Mouse (Mus musculus) lung, postnatal 25 days (tissue): ENCODE data around the gene Ccdc12.
"Not testable (repeated sequence)": the region's sequence is repeated elsewhere in the genome, so short reads cannot be mapped to it uniquely, and the experiment has no call there.

Source experiments
- DNase-seq: peaks from one replicate; pipeline ENCODE4 v3.0.0; 2022; ENCODE audit warnings: low spot score

The Ccdc12 gene

DNA sequence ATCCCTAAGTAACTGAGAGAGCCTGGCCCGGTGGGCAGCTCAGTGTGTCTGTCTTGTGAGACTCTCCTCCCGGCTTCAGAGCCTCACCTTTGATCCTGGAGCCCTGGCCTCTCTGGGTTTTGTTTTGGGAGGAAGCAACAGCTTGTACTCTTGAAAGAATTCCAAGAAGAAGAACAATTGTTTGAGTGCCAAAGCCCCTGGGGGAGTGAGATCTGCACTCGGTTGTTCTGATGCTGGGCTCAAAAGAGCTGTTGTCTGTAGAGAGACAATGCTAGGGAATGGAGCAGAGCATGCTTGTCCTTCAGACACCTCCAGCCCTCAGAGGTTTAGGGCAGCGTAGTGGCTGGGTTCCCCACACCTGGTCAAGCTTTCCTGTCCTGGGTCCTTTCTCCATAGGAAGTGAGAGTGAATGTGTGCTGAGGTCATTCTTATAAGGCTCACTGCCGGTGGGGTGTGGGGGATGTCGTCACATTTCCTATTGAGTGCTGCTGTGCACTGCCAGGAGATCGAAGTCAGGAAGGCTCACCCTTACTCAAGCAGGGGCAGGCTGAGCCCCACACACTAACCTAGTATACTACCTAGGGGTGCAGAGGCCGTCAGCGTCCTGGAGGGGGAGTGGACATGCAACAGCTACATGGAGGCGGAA lies 16.9 kb downstream of the Ccdc12 start:
- no peak for DNase-seq

DNA sequence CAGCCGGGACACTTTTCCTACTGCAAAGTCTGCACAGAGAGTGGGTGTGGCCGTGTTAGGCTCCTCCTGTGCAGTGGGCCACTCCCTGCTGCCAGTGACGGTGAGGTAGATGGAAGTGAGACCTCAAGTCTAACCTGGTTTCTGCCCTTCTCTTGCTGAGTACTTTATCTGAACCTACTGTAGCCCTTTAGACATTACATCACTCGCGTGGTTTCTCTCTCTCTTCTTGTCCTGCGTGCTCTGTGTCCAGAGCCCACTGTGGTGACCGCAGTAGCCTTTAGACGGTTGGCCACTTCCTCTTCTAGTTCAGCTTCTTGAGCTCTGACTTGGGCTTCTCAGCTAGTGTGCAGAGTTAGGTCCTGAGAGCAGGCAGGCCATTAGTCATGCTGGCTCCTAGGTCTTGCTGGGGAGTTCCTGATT lies 20.2 kb downstream of the Ccdc12 start:
- DNase-seq = peak; percentile 67

DNA sequence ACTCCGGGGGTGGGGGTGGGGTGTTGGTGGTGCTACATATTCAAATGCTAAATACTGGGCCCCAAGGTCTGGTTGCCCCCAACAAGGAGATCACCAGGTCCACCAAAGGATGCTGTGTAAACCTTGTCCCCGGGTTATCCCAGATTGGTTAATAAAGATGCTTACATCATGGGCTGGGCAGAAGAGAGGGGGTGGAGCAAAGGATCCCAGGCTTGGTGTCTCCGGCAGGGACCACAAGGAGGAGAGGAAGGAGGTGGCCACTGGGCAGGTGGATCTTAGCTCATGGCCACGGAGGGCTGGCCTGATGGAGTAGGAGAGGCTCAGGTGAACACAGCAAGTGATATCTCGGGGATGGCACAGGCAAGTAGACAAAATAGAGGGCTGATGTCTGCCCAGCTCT lies 22.6 kb downstream of the Ccdc12 start:
- DNase-seq = no peak

DNA sequence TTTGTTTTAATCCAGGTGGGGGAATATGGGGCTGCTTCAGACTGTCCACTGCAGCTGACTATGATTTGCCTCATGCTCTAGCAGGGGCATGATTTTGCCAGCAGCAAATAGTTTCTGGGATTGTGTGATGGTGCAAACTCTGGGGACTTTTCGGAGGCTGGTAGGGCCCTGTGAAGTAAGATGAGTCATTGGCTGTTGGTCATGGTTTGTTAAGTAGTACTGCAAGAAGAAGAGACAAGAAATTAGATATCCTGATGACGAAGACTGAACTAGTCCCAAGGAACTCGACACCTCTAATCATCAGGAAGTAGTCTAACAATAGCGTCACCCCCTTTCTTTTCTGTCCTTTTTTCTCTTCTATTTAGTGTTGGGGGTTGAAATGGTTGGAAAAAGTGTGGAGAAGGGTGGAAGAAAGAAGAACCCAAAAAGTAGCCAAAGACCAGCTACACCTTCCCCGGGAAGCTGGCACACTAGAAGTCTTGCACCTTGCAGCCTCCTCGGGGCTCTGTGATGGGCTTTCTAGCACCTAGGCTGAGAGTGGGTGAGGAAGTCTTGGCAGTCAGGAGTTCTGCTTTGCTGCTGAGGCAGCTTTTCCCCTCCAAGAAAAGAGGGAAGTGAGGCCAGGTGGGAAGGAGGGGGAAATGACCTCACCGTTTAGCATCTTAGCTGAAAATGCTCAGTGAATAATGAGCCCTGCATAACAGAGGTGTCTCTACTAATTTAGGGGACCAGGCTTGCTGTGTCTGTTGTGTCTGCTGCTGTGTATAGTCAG lies 24.6 kb downstream of the Ccdc12 start:
- DNase-seq = no peak

DNA sequence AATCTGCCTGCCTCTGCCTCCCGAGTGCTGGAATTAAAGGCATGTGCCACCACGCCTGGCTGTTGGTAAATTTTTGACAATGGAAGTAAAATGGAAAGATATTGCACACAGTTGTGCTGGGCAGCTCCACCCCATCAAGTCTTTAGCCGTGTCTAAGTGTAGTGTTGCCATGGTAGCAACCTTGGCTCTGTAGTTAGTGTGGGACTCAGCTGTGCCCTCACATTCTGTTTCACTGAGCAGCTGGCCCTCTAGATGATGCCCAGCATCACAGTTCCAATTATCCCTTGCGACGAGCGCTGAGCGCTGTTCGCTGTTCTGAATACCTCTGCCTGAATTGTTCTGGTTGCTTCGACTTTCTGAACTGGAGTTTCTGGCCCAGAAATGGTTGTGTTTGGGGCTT lies 25.5 kb downstream of the Ccdc12 start:
- DNase-seq = no peak

DNA sequence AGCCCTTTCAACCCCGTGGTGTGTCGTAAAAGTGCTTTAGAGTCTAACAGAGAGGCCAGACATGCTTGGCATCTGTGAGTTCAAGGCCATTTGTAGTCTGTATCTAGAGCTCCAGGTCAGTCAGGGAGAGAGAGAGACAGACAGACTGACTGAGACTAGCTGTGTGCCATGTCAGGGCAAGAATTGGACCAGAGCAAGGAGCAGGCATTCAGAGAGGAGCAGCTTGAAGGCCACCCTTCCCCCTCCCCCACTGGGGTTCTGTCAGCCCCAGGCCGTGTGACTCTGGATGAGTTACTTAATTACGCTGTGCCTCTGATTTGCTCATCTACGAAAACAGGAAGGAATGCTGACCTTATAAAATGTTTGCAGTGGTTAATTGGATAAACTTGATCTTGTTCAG lies 26.0 kb downstream of the Ccdc12 start:
- DNase-seq = no peak

DNA sequence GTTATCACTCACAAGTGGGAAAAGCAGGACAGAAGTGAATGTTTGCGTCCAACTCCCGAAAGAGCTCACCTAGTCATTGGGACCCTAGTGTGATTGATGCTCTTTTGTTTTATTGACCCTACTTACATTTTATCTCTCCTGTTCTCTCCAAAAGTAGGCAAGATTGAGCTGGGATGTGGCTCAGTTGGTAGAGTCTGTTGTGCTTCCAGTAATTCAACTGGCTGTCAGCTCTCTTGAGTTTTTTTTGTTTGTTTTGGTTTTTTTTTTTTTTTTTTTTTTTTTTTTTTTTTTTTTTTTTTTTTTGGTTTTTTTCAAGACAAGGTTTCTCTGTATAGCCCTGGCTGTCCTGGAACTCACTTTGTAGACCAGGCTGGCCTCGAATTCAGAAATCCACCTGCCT lies 26.4 kb downstream of the Ccdc12 start:
- DNase-seq = not testable (repeated sequence)

DNA sequence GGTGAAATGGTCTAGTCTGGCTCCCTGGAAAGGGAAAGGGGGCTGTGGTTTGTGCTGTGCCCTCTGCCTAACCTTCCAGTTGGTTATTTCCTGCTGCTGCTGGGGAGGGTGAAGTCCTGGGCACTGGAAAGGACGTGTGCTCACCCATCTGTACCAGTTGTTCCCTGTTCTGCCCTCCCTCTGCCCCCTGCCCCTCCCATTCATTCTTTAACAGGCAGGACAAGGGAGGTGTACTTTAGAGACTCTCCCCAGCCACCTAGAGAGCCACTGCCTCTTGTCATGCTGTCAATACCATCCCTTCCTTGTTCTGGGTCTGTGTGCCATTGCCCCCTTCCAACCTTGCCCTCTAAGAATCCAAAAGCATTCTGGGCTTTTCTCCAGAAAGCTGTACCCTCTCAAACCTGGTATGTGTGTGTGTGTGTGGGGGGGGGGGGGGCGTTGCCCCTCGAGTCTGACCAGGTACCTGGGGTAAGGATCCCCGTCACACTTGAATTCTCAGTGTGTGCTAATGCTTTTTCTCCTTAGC lies 27.3 kb downstream of the Ccdc12 start:
- DNase-seq = peak; percentile 65

DNA sequence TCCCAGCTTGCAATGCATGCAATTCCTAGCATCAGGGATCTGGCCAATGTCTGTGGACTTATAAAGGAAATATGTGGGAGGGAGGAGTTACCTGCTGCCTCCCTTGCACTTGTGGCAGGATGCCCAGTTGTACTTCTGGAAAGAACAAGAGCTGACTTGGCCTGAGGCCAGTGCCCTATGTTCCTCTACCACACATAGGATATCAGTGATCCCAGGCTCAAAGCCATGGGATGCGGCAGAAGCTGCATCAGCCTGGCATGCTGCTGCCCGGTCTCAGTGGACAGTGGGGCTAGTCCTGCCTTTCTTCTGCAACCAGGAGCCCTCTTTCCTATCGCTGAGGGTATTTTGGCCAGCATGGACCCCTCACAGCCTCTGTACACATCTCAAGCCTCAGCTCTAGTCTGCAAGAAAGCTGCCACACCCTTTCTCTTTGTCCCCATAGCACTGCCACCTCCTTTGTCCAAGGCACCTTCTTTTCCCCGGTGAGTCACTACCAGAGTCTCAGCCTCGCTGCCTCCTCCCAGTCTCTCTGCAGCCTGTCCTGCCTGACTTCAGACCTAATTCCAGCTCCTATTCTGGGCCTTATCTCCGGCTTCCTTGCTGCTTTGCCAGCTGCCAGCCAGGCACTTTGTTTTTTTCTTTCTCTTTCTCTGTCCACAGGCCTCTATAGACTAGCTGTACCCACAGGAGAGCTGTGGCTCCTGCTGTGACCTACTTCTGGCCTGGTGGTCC lies 28.0 kb downstream of the Ccdc12 start:
- DNase-seq = peak; percentile 91

DNA sequence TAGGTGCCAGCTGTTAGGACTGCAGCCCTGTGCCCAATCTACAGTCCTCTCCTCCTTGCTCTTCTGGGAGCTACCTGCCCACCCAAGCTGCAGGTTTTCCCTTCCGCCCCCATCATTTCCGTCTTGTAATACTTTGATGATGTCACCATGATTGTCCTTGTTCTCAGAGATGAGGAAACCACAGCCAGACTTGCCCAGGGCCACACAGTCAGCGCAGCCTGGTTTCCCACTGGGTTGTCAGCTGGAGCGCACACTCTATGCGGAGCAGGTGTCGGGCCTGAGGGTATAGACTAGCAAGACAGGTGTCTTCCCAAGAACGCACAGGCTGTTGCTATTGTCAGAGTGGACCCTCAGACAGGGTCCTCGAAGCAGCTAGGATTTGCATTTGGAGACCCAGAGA lies 28.9 kb downstream of the Ccdc12 start:
- no peak for DNase-seq

DNA sequence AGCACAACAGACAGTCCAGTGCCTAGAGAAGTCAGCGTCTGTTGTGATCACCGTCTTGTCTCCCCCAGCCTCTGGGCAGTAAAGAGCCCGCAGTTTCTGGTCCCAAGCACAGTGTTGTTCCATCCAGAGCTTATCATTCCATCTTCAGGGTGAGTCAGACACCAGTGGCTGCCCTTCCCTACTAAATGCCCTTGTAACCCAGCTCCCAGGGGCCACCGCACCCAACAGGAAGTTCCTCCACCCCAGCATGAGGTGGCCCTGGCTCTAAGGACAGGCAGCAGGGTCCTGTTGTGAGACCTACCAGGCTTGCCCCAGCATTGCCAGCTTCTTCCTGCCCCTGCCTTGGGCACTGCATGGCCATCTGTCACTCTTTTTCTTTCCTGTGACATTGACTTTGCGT lies 29.3 kb downstream of the Ccdc12 start:
- DNase-seq = no peak

DNA sequence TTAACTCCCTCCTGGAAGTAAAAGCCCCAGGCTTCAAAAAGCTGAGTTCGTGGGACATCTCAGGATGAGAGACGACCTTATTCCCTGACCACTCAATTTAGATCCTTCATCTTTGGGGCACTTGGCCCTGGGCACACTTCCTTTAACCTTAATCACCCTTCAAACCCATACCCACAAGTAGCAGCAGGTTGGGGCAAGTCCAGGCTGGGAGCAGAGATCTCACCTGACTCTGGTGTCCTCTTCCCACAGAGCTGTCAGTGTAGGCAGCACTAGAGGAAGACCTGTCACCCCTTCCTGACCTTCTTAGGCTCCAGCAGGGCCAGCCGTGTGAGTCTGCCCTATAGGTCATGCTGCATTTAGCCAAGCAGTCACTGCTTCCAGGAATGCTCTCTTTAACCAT lies 30.2 kb downstream of the Ccdc12 start:
- no peak for DNase-seq

DNA sequence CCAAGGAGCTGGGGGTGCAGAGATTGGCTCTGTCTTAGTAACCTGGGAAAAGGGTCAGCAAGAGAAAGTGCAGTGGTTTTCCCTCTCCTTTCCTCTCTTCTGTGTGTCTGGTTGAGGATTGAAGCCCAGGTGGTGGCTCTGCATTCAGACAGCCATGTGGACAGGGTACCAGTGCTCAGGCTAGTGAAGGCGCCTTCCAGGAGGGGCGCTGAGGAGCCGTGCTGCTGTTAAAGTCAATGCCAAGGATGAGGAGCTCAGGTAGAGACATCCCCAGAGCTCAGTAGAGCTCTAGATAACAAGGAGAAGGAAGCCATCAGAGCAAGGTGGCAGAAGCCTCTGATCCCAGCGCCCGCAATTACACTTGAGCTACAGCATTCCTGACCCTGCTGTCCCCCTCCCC lies 30.8 kb downstream of the Ccdc12 start:
- DNase-seq = no peak

DNA sequence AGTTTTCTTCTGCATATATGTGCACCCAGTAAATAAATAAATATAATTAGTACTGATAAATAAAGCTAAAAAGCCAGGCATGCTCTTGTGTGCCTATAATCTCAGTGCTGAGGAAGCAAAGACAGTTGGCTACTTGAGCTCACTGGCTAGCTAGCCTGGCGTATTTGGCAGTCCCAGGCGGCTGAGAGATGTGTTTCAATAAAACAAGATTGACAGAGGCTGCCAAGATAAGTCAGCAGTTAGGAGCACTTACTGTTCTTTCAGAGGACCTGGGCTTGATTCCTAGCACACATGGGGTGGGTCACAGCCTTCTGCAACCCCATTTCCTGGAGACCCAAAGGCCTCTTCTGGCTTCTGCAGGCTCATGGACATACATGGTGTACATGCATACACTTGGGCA lies 31.5 kb downstream of the Ccdc12 start:
- no peak for DNase-seq

DNA sequence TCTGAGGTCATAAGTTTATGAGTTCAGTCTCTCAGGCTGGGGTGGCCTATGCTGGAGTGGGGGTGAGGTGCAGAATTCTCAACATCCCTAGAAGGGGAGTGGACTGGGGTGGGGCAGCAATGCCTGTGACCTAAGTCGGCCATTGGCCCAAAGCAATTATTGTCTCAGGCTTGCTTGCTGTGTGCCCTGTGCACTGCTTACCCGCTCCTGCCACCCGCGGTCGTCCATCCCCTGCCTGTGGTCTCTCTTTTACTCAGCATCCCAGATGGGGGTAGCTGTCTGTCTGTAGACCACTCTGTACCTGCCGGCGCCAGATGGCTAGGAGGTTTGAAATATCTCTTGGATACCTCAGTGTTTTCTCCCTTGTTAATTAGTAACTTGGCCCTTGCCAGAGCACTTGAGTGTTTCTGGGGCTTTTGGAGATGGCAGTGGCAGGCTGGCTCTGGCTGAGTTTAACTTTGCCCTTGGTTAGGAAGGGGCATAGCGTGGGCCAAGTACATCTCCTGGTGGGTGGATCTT lies 33.0 kb downstream of the Ccdc12 start:
- peak; percentile 70 for DNase-seq

DNA sequence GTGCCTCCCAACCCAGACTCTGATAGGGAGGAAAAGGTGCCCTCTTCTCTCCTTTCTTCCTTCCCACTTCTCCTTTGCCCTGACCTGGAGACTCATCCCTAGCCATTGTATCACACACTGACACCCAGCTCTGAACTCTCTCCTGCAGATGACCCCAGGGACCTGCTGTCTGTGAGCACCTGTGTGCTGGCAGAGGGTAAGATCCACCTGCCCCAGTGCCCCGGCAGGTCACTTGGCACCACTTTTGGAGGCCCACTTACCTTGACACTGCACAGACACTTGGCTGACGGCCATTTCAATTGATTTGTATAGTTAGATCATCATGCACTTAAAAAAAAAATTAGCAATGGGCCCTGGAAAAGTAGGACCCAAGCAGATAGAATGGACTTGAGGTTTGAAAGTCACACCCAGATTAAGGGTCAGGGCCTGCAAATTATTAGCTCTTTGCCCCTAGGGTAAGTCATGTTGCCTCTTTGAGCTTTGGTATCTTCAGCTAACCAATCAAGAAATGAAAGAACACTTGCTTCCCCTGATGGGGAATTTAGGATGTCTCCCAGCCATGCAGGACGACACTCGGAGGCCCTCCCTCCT lies 39.0 kb downstream of the Ccdc12 start:
- no peak for DNase-seq

DNA sequence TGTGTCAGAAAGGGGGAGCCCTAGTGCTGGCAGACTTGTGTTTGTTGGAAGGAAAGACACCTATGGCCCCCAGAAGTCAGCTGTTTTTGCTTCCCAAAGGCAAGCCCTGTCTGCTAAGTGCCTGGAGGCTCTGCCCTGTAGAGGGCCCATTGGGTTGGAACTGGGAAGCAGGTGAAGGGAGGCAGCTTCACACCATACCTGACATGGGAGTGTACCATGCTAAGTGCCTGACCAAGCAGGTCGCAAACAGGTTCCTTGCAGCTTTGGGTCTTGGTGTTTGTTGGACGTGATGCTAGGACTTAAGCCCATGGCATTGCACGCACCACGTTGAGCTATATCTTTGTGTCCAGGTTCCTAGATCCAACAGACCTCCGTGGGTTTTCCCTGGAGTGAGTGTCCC lies 40.1 kb downstream of the Ccdc12 start:
- no peak for DNase-seq

DNA sequence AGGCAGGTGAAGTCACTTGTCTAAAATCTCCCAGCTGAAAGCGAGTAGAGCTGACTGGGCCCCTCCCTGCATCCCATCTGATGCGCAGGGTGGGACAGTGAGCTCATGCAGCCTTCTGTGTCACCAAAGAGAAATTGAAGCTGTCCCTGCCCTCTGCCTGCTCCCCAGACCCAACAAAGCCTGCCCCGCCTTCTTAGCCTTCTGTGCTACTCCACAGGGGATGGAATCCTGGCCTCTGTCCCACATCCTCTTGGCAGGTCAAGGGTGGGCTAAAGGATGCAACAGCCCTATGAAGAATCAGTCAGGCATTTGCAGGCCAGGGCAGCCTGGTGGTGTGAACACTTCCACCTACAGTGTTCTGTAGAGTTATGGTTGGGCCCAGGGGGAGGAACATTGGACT lies 41.2 kb downstream of the Ccdc12 start:
- no peak for DNase-seq

DNA sequence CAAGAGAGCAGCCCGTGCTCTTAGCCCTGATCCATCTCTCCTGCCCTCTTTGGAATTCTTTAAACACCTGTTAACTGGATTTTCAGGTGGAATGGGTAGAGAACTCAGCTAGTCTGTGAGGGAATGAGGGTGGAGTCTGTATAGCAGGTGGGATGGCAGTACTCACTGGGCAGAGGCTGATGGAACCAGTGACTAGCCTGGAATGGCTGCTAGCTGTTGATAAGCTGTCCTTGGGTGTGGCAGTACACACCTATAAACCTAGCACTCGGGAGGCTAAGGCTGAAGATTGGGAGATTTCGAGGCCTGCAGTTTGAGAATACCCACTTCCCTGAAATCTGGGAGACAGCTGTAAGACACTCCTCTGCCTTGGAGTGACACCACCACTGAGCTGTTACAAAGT lies 43.3 kb downstream of the Ccdc12 start:
- DNase-seq = no peak

DNA sequence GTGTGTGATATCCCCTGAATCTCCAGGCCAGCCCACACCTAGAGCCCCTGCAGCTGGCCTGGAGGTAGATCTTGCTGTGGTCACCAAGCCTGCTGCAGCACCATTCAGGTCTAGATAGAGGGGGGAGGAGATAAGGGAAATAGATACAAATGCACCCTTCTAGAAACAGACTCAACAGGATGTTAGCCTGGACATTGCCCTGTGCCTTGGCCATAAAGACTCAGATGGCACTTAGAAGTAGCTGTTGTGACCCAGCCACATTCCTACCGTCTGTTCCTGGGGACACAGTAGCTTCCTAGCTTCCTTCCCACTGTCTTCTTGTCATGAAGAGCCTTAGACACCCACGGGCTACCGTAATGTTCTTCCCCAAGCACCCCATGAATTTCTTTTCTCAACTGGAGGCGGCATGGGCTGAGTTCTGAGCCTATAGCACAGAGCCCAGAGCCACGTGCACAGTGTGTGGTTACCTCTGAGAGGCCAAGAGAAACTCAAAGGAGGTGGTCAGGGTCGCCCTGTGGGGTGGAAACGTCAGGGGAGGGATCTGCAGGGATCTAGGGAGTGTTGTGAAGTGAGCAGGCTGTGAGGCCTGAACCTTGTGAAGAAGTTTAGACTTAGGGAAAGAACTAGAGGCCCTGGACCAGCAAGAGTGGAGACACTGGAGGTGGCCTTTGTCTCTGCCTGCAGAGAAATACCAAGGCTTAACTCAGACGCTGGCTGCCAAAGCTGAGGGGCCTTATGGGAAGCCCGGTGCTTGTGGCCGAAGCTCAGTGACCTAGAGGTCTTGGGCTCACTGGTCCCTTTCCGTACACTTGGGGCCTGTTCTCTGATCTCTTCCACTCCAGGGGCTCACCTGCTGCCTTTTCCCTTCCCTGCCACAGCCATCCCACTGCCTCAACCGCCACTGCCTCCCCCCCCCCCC lies 45.1 kb downstream of the Ccdc12 start:
- DNase-seq = no peak

DNA sequence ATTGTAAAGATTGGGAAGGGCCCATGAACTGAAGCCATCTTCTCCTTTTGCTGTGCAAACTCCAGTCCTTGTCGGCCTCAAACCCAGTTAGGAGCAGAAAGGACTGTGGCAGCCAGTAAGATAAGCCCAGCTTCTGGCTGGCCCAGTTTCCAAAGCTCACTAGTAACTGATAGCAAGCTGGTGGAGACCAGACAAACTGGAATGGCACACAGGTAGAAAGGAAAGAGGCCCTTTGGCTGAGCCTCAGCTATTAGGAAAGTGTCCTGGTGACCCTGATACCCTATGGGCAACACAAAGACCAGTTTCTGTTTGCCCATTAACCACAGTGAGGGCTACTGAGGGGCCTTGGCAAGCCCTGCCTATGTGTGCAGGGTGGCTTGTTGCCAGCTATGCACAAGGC lies 46.5 kb downstream of the Ccdc12 start:
- DNase-seq = no peak
